Mouse (Mus musculus): Measurements from ENCODE around the gene Pacs2. TPM values are rescaled to one million over a fixed set of nuclear protein-coding genes. Genes with fewer than 3 reads are reported as not detected.

The Pacs2 gene
- total and polyA plus RNA-seq, 2 experiments from 2014 or later, result 23.2 to 116 TPM

GRCm38 (mm10) chr12:112999569-113000293 lies 14.6 kb upstream of the Pacs2 start:
- Histone ChIP-seq H3K36me3 (ENCODE audit: insufficient read depth) (no peaks in the 10 kb centered on the region), H3K4me2 (ENCODE audit: low read depth) (peak overlapping the region; percentile 91), H3K27ac (ENCODE audit: low read depth, low read length) (peak overlapping the region; percentile 95), H3K27me3 (ENCODE audit: insufficient read depth, low read length) (no peaks in the 10 kb centered on the region), H3K4me3 (ENCODE audit: low read depth, low read length) (peak overlapping the region; percentile 87), H3K9ac (peak overlapping the region; percentile 94), H3K4me1 (ENCODE audit: insufficient read depth) (peaks cover 11% of the 10 kb centered on the region), H3K9me3 (ENCODE audit: low read length) (no peaks in the 10 kb centered on the region)
- ATAC-seq (no peak), DNase-seq (no peak)
- under 1% methylated on average over 56 of the region's 56 CpGs for WGBS
- TF ChIP-seq CTCF (IDR thresholded peaks at IDR 0.05; ENCODE audit: low read depth), result no peak

DNA sequence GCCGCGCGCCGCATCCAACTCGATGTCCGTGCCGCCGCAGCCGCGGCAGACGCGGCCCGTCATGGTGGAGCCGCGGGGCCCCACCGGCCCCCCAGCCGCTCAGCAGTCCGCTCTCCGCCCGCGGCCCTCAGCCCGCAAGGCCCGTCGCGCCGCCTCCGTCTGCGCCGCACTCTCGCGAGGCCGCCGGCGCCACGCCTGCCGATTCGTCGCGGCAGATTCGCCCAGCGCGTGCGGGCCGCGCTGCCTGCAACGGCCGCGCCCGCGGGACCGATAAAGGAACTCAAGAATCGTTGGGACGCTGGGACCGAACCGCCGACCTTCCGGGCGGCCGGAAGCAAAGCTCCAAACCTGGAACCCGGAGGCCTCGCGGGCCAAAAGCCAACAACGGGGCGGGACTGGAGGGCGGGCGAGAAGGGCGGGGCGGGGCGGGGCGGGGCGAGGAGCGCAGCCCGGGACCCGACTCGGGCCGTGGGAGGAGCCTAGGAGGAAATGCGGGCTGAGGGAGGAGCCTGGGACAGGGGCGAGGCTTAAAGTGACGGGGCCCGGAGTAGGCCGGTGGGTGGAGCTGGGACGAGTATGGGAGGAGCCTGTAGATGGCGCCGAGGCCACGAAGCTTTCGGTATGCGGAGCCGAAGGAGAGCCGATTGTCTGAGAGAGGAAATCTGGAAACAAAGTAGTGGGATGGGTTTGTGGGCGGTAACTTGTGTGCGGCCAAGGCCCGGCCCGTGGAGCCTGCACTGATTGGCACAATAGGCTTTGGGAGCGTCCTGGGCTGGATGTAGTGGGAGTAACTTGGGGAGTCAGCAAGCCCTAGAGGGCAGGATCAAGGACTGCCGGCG lies 13.8 kb upstream of the Pacs2 start, which contains the start of gene Brf1:
Brf1 (minus strand) TSS at position 411 of the 839 bp plus-strand sequence.
- peaks cover 11% of the 10 kb centered on the region for H3K4me1 ChIP-seq (ENCODE audit: insufficient read depth)
- H3K4me2 ChIP-seq (ENCODE audit: low read depth), result peak within 1 kb of the TSS; percentile 91
- H3K27me3 ChIP-seq (ENCODE audit: insufficient read depth, low read length), result no peaks in the 10 kb centered on the region
- peak within 1 kb of the TSS; percentile 95 for H3K27ac ChIP-seq (ENCODE audit: low read depth, low read length)
- DNase-seq (peak; percentile 97), ATAC-seq (peak; percentile 99)
- peak within 1 kb of the TSS; percentile 94 for H3K9ac ChIP-seq
- no peaks in the 10 kb centered on the region for H3K9me3 ChIP-seq (ENCODE audit: low read length)
- under 1% methylated on average over 95 of the region's 96 CpGs for WGBS
- TF ChIP-seq CTCF (IDR thresholded peaks at IDR 0.05; ENCODE audit: low read depth), result no peak; the same call in 1 of the 2 replicates
- H3K4me3 ChIP-seq (ENCODE audit: low read depth, low read length), result peak within 1 kb of the TSS; percentile 87
- H3K36me3 ChIP-seq (ENCODE audit: insufficient read depth), result no peaks in the 10 kb centered on the region

- H3K4me3 ChIP-seq (ENCODE audit: low read depth, low read length), result peak overlapping the region; percentile 87
- peak overlapping the region; percentile 94 for H3K9ac ChIP-seq
- DNase-seq (no peak), ATAC-seq (0 out of 2 replicates have a peak, but pooled peaks have one; percentile 0)
- H3K36me3 ChIP-seq (ENCODE audit: insufficient read depth), result no peaks in the 10 kb centered on the region
- peak overlapping the region; percentile 95 for H3K27ac ChIP-seq (ENCODE audit: low read depth, low read length)
- H3K27me3 ChIP-seq (ENCODE audit: insufficient read depth, low read length), result no peaks in the 10 kb centered on the region
- H3K4me2 ChIP-seq (ENCODE audit: low read depth), result peak overlapping the region; percentile 91
- WGBS, result 3% methylated on average over 5 of the region's 5 CpGs
- peaks cover 11% of the 10 kb centered on the region for H3K4me1 ChIP-seq (ENCODE audit: insufficient read depth)
- H3K9me3 ChIP-seq (ENCODE audit: low read length), result no peaks in the 10 kb centered on the region
- no peak for TF ChIP-seq CTCF (IDR thresholded peaks at IDR 0.05; ENCODE audit: low read depth)
These were observed 13.2 kb upstream of the Pacs2 start for GRCm38 (mm10) chr12:113001133-113001474.

DNA sequence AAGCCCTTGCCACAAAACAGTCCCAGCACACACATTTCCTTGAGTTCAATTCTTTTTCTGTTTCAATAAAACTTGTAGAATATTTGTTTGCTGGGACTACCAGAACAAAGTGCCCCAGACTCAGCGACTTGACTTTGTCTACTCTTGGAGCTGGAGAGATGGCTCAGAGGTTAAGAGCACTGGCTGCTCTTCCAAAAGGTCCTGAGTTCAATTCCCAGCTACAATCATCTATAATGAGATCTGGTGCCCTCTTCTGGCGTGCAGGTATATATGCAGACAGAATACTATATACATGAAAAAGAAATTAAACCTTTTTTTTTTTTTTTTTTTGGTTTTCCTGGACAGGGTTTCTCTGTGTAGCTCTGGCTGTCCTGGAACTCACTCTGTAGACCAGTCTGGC lies 11.6 kb upstream of the Pacs2 start:
- no peak overlapping the region for H3K9ac ChIP-seq
- H3K4me1 ChIP-seq (ENCODE audit: insufficient read depth), result peaks cover 11% of the 10 kb centered on the region
- H3K4me2 ChIP-seq (ENCODE audit: low read depth), result no peak overlapping the region
- H3K9me3 ChIP-seq (ENCODE audit: low read length), result no peaks in the 10 kb centered on the region
- peak; percentile 26 for TF ChIP-seq CTCF (IDR thresholded peaks at IDR 0.05; ENCODE audit: low read depth)
- no peaks in the 10 kb centered on the region for H3K27me3 ChIP-seq (ENCODE audit: insufficient read depth, low read length)
- H3K4me3 ChIP-seq (ENCODE audit: low read depth, low read length), result no peak overlapping the region
- 44% methylated on average over 2 of the region's 2 CpGs for WGBS
- no peaks in the 10 kb centered on the region for H3K36me3 ChIP-seq (ENCODE audit: insufficient read depth)
- H3K27ac ChIP-seq (ENCODE audit: low read depth, low read length), result no peak overlapping the region
- DNase-seq (no peak), ATAC-seq (no peak)

DNA sequence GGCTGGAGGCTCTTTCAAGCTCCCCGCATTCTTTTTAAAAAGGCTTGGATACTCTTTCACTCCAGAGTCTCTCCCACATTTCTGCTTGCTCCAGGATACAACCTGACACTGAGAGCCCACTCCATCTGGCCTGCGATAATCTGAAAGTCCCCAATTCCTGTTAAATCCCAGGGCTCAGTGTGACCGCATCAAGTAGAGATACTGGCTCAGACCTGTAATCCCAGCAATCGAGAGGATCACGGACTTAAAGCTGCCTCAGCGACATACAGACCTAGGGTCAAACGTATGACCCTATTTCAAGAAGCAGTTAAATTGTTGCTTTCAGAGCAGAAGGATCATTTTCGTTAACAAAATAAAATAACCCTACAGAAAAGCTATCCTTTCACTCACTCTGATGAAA lies 10.3 kb upstream of the Pacs2 start:
- Histone ChIP-seq H3K9ac (no peak overlapping the region), H3K27me3 (ENCODE audit: insufficient read depth, low read length) (no peaks in the 10 kb centered on the region), H3K9me3 (ENCODE audit: low read length) (no peaks in the 10 kb centered on the region), H3K4me2 (ENCODE audit: low read depth) (no peak overlapping the region), H3K36me3 (ENCODE audit: insufficient read depth) (no peaks in the 10 kb centered on the region), H3K4me3 (ENCODE audit: low read depth, low read length) (no peak overlapping the region), H3K27ac (ENCODE audit: low read depth, low read length) (no peak overlapping the region), H3K4me1 (ENCODE audit: insufficient read depth) (peaks cover 5% of the 10 kb centered on the region)
- WGBS, result 84% methylated on average over 8 of the region's 8 CpGs
- ATAC-seq (no peak), DNase-seq (no peak)
- no peak for TF ChIP-seq CTCF (IDR thresholded peaks at IDR 0.05; ENCODE audit: low read depth)

DNA sequence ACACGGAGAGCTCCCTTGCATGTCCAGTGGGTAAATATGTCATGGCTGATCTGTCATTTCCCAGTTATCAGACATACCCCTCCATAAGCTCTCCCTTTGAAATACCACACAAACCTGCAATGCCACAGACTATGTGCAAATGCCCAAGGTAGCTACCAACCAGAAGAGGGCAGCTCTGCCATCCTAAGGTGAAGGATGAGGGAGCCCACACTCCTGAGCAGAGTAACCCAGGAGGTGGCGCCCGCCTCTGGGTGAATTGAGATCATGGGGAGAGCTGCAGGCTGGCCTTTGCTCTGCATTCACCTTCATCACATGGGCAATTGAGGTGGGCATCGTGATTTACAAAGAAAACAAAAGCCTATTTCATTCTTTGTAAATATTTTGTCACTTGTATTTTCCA lies 9.3 kb upstream of the Pacs2 start:
- no peaks in the 10 kb centered on the region for H3K9me3 ChIP-seq (ENCODE audit: low read length)
- H3K27me3 ChIP-seq (ENCODE audit: insufficient read depth, low read length), result no peaks in the 10 kb centered on the region
- H3K4me1 ChIP-seq (ENCODE audit: insufficient read depth), result 0 out of 2 replicates have a peak, but pooled peaks cover 3% of the 10 kb centered on the region
- DNase-seq (no peak), ATAC-seq (no peak)
- peak; percentile 61 for TF ChIP-seq CTCF (IDR thresholded peaks at IDR 0.05; ENCODE audit: low read depth)
- H3K4me2 ChIP-seq (ENCODE audit: low read depth), result no peak overlapping the region
- WGBS, result 25% methylated on average over 4 of the region's 4 CpGs
- no peaks in the 10 kb centered on the region for H3K36me3 ChIP-seq (ENCODE audit: insufficient read depth)
- H3K9ac ChIP-seq, result no peak overlapping the region
- H3K4me3 ChIP-seq (ENCODE audit: low read depth, low read length), result no peak overlapping the region
- no peak overlapping the region for H3K27ac ChIP-seq (ENCODE audit: low read depth, low read length)
